Mouse (Mus musculus) cerebellum, postnatal 14 days (tissue): ENCODE measurements at regions not wholly inside any gene's neighbourhood (a gene's known extent, or its start where the extent isn't known, plus 50 kb on each side); places are given as distances from the start of the nearest gene placed in this dataset.
A peak's percentile ranks its signal among the peaks of the same experiment; 100 is the strongest.

ENCODE experiments used
- DNase-seq, 2 experiments: peaks; one replicate each; pipeline ENCODE4 v3.0.0; 2021; ENCODE audit warnings: mixed read lengths in 2 of 2

- peak; percentile 2 to 7 for DNase-seq
These were observed 232.4 kb upstream of the Aga start for GRCm38 (mm10) chr8:53279162-53279561.

- DNase-seq: no peak
These were observed 230.5 kb upstream of the Aga start for GRCm38 (mm10) chr8:53281041-53281440.
